Mouse (Mus musculus) heart, embryonic 14.5 days (tissue): ENCODE measurements at regions not wholly inside any gene's neighbourhood (a gene's known extent, or its start where the extent isn't known, plus 50 kb on each side); places are given as distances from the start of the nearest gene placed in this dataset.

ENCODE experiments used
- ATAC-seq: fragments of 200-750 bp; cut with Nextera tagmentation; 2 replicates; pipeline ENCODE4 v1.8.0; 2017; ENCODE audit warnings: low read depth, moderate TSS enrichment; ENCODE audit not compliant: insufficient number of reproducible peaks, insufficient read depth, low FRiP score
- H3K27ac ChIP-seq, 2 experiments: fragments of 200-500 bp in 1 of 2; fragments of 300-500 bp in 1 of 2; sonication (generic) in 1 of 2; replicated peaks in 1 of 2; 2 replicates each; pipeline ENCODE4 v1.5.1; 2012 to 2014; ENCODE audit warnings: low read depth in 2 of 2, low read length in 2 of 2, control low read depth in 1 of 2, mild to moderate bottlenecking in 1 of 2, mixed read lengths in 1 of 2; ENCODE audit not compliant: control insufficient read depth in 1 of 2, insufficient read depth in 1 of 2
- H3K27me3 ChIP-seq: fragments of 300-500 bp; sonication (generic); 2 replicates; pipeline ENCODE4 v1.6.1; 2014; ENCODE audit warnings: mild to moderate bottlenecking, low read length, control low read depth; ENCODE audit not compliant: control insufficient read depth, insufficient read depth
- H3K36me3 ChIP-seq: fragments of 300-500 bp; sonication (generic); 2 replicates; pipeline ENCODE4 v1.6.1; 2014; ENCODE audit warnings: mild to moderate bottlenecking, control low read depth, low read length, mixed read lengths; ENCODE audit not compliant: control insufficient read depth, insufficient read depth
- H3K4me1 ChIP-seq, 2 experiments: fragments of 200-500 bp in 1 of 2; fragments of 300-500 bp in 1 of 2; sonication (generic) in 1 of 2; 2 replicates each; pipeline ENCODE4 v1.6.1; 2012 to 2014; ENCODE audit warnings: low read length in 2 of 2, control low read depth in 1 of 2, mixed read lengths in 1 of 2; ENCODE audit not compliant: control insufficient read depth in 2 of 2, insufficient read depth in 2 of 2
- H3K4me2 ChIP-seq: fragments of 300-500 bp; sonication (generic); 2 replicates; pipeline ENCODE4 v1.6.1; 2014; ENCODE audit warnings: mild to moderate bottlenecking, low read length
- H3K4me3 ChIP-seq, 2 experiments: fragments of 200-500 bp in 1 of 2; fragments of 300-500 bp in 1 of 2; sonication (generic) in 1 of 2; 2 replicates each; pipeline ENCODE4 v1.5.1; 2012 to 2014; ENCODE audit warnings: low read length in 2 of 2, mild to moderate bottlenecking in 2 of 2, control low read depth in 1 of 2, low read depth in 1 of 2, moderate library complexity in 1 of 2; ENCODE audit not compliant: control insufficient read depth in 1 of 2, insufficient read depth in 1 of 2
- H3K9ac ChIP-seq: fragments of 300-500 bp; sonication (generic); 2 replicates; pipeline ENCODE4 v1.6.1; 2014; ENCODE audit warnings: mild to moderate bottlenecking, low read length
- H3K9me3 ChIP-seq: fragments of 300-500 bp; sonication (generic); 2 replicates; pipeline ENCODE4 v1.6.1; 2016; ENCODE audit warnings: low read length, control low read depth; ENCODE audit not compliant: control insufficient read depth
- WGBS: fragments of 180-500 bp; shearing (Covaris S2); extraction: QIAGEN DNeasy Blood & Tissue Kit; methylation state at CpG from one replicate; pipeline ENCODE4 v1.1.7; 2014; 5-methylcytosine and 5-hydroxymethylcytosine counted together

- Histone ChIP-seq H3K36me3 (no peaks in the 10 kb centered on the region), H3K27me3 (no peaks in the 10 kb centered on the region), H3K9ac (no peak overlapping the region), H3K4me1 (peaks cover 0 to 4% of the 10 kb centered on the region in 2 experiments; a peak in 1 of 4 replicates), H3K27ac (no peak overlapping the region), H3K4me3 (no peak overlapping the region), H3K4me2 (no peak overlapping the region), H3K9me3 (no peaks in the 10 kb centered on the region)
- ATAC-seq = no peak
- WGBS = 84% methylated on average over 2 of the region's 2 CpGs
These were observed 496.9 kb upstream of the Btbd3 start for GRCm38 (mm10) chr2:137759455-137759854.

DNA sequence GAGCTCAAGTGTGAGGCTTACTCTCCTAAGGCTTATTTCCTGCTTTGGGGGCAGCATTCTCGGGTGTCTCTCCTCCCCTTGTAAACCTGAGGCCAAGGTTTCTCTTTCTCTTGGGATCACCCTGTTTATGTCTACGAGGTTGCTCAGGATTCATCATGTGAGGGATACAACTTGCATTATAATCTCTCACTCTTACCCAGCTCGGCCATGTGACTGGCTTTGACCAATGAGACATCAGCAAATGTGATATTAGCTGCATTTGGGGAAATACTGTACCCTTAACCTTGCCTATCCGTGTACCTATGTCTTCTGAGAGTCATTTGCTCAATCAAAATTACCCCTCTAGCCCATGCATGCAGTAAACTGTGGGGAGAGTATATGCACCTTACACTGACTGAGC, 498.0 kb upstream of the Btbd3 start:
- 72% methylated on average over 4 of the region's 4 CpGs for WGBS

DNA sequence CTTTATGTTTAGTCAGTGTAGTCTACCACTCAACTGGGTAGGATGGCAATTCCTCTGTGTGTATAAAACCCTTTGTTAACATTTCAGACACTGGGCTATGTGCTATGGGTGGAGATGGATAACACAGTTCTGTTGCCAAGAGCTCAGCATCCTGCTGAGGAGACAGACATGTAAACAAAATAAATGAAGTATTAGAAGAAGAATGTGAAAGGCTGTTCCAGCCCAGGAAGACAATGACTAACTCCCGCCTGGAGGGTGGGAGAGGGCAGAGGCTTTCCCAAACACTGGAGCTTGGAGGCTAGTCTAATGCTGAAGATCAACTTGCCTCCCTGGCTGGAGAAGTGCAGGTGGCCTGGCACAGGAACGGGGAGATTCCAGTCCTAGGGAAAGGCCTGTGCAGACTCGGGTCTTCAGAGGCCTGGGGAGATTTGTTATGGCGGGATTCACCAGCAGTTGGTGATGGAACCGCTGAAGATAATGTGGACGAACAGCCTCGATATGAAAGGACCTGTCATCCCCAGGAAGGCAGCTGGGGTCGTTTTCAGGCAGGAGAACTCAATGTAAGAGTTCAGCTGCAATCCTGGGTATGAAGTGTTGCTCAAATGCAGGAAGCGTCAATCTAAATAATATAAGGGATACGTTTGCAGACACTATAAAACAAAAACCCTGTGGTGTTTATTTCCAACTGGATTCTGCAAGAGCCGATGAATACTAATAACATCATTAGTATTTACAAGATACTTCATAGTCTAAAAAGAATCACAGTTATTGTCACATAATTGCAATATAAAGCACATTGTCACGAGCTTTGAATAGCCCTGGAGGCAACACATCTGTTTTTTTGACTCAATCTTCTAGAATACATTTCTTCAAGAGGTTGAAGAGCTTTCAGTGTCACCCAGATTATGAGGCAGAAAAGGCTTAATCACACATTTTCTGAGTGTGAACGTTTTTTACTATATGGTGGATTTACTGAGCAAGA, 498.8 kb upstream of the Btbd3 start:
- Histone ChIP-seq H3K9ac (no peak overlapping the region), H3K36me3 (no peaks in the 10 kb centered on the region), H3K27me3 (no peaks in the 10 kb centered on the region), H3K27ac (no peak overlapping the region), H3K9me3 (no peaks in the 10 kb centered on the region), H3K4me2 (no peak overlapping the region), H3K4me3 (no peak overlapping the region), H3K4me1 (peaks cover 0 to 4% of the 10 kb centered on the region in 2 experiments; a peak in 1 of 4 replicates)
- 49% methylated on average over 13 of the region's 13 CpGs for WGBS
- no peak for ATAC-seq

More for the DNA sequence above, 498.0 kb upstream of the Btbd3 start:
- Histone ChIP-seq H3K9ac (no peak overlapping the region), H3K27ac (no peak overlapping the region), H3K4me3 (no peak overlapping the region), H3K27me3 (no peaks in the 10 kb centered on the region), H3K4me2 (no peak overlapping the region), H3K4me1 (peaks cover 0 to 4% of the 10 kb centered on the region in 2 experiments; a peak in 1 of 4 replicates), H3K36me3 (no peaks in the 10 kb centered on the region), H3K9me3 (no peaks in the 10 kb centered on the region)
- ATAC-seq = no peak

GRCm38 (mm10) chr2:137756220-137756619, 500.1 kb upstream of the Btbd3 start:
- Histone ChIP-seq H3K9ac (no peak overlapping the region), H3K27me3 (no peaks in the 10 kb centered on the region), H3K4me2 (no peak overlapping the region), H3K4me3 (no peak overlapping the region), H3K36me3 (no peaks in the 10 kb centered on the region), H3K4me1 (peaks cover 0 to 4% of the 10 kb centered on the region in 2 experiments; a peak in 1 of 4 replicates), H3K27ac (no peak overlapping the region), H3K9me3 (no peaks in the 10 kb centered on the region)
- ATAC-seq = no peak
- 23% methylated on average over 3 of the region's 3 CpGs for WGBS

DNA sequence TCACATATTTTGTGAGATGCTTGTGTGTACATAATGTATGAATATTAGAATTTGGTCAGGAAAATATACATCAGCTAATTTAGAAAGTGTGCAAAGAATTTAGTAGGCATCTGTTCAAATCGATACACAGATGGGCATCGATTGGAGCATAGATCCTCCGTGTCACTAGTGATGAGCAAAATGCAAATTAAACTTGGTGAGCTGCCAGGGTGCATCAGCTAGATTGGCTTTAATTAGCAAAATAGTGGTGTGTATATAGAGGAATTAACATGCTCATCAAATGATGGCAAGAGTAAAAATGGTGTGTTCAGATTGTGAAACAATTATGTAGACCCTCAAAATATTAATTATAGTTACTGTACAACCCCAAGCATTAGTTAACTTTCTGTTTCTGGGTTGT, 501.9 kb upstream of the Btbd3 start:
- Histone ChIP-seq H3K4me2 (no peak overlapping the region), H3K27ac (no peak overlapping the region), H3K9ac (no peak overlapping the region), H3K4me1 (peaks cover 0 to 4% of the 10 kb centered on the region in 2 experiments; a peak in 1 of 4 replicates), H3K9me3 (no peaks in the 10 kb centered on the region), H3K27me3 (no peaks in the 10 kb centered on the region), H3K4me3 (no peak overlapping the region), H3K36me3 (no peaks in the 10 kb centered on the region)
- 90% methylated on average over 3 of the region's 3 CpGs for WGBS
- ATAC-seq = no peak

DNA sequence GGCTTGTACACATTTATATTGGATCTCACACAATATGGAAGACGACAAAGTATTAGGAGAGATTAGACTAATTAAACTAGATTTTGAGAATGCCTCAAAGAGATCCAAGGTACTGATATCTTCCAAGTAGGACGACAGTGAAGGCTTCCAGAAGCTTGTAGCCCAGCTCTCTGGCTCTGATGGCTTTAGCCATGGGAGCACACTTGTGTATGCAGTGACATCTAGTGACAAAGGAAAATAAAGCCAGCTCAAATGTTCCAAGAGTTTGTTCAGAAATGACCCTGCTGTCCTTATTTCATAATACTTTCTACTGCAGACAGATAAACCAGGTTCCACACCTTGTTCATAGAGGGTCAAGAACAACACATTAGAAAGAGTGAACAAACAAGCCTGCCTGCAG, 524.0 kb upstream of the Btbd3 start:
- 0% methylated on average over 2 of the region's 2 CpGs for WGBS
- Histone ChIP-seq H3K4me3 (no peak overlapping the region), H3K4me2 (no peak overlapping the region), H3K27me3 (no peaks in the 10 kb centered on the region), H3K27ac (no peak overlapping the region), H3K9ac (no peak overlapping the region), H3K36me3 (no peaks in the 10 kb centered on the region), H3K9me3 (no peaks in the 10 kb centered on the region), H3K4me1 (peaks cover 0 to 2% of the 10 kb centered on the region in 2 experiments; a peak in 3 of 4 replicates)
- no peak for ATAC-seq

GRCm38 (mm10) chr2:137730472-137730931, 525.9 kb upstream of the Btbd3 start:
- Histone ChIP-seq H3K27ac (no peak overlapping the region), H3K9me3 (no peaks in the 10 kb centered on the region), H3K9ac (no peak overlapping the region), H3K36me3 (no peaks in the 10 kb centered on the region), H3K4me2 (no peak overlapping the region), H3K27me3 (no peaks in the 10 kb centered on the region), H3K4me1 (peaks cover 0 to 2% of the 10 kb centered on the region in 2 experiments; a peak in 3 of 4 replicates), H3K4me3 (no peak overlapping the region)
- no peak for ATAC-seq
- WGBS = 81% methylated on average over 12 of the region's 12 CpGs
